Mouse (Mus musculus) kidney, embryonic 14.5 days (tissue): Measurements from ENCODE around the gene Cdhr2. TPM values are rescaled to one million over a fixed set of nuclear protein-coding genes. Genes with fewer than 3 reads are reported as not detected.

Experiments used
- ATAC-seq: fragments of 200-750 bp; cut with Nextera tagmentation; 2 replicates; pipeline ENCODE4 v1.8.0; 2017; ENCODE audit warnings: moderate number of reproducible peaks, mild to moderate bottlenecking, moderate TSS enrichment, moderate library complexity; ENCODE audit not compliant: low FRiP score, low TSS enrichment
- H3K27ac ChIP-seq: fragments of 300-500 bp; sonication (generic); 2 replicates; pipeline ENCODE4 v1.5.1; 2014; ENCODE audit warnings: low read depth, mild to moderate bottlenecking, low read length, moderate library complexity, mixed read lengths
- H3K27me3 ChIP-seq: fragments of 300-500 bp; sonication (generic); 2 replicates; pipeline ENCODE4 v1.6.1; 2014; ENCODE audit warnings: mild to moderate bottlenecking, low read length; ENCODE audit not compliant: control insufficient read depth, insufficient read depth
- H3K36me3 ChIP-seq: fragments of 300-500 bp; sonication (generic); 2 replicates; pipeline ENCODE4 v1.6.1; 2014; ENCODE audit warnings: low read length, mixed read lengths; ENCODE audit not compliant: control insufficient read depth, insufficient read depth
- H3K4me1 ChIP-seq: fragments of 300-500 bp; sonication (generic); 2 replicates; pipeline ENCODE4 v1.6.1; 2014; ENCODE audit warnings: low read length, mixed read lengths; ENCODE audit not compliant: control insufficient read depth, insufficient read depth
- H3K4me2 ChIP-seq: fragments of 300-500 bp; sonication (generic); replicated peaks from 2 replicates; pipeline ENCODE4 v1.6.1; 2014; ENCODE audit warnings: low read depth, mild to moderate bottlenecking, low read length
- H3K4me3 ChIP-seq: fragments of 300-500 bp; sonication (generic); 2 replicates; pipeline ENCODE4 v1.5.1; 2014; ENCODE audit warnings: mild to moderate bottlenecking, low read length
- H3K9ac ChIP-seq: fragments of 300-500 bp; sonication (generic); 2 replicates; pipeline ENCODE4 v1.6.1; 2014; ENCODE audit warnings: low read depth, mild to moderate bottlenecking, low read length, moderate library complexity
- H3K9me3 ChIP-seq: fragments of 300-500 bp; sonication (generic); 2 replicates; pipeline ENCODE4 v1.6.1; 2016; ENCODE audit warnings: low read length; ENCODE audit not compliant: control insufficient read depth
- WGBS: fragments of 180-500 bp; shearing (Covaris S2); extraction: QIAGEN DNeasy Blood & Tissue Kit; methylation state at CpG from one replicate; pipeline ENCODE4 v1.1.7; 2014; 5-methylcytosine and 5-hydroxymethylcytosine counted together
- polyA plus RNA-seq: library from polyadenylated mRNA; unstranded; fragments of >200 nt; fragmentation: Nextera tagmentation; extraction: Ambion mirVana; gene quantifications from 2 replicates; pipeline ENCODE4 v1.2.1, GENCODE M21; 2014

The Cdhr2 gene
- polyA plus RNA-seq, 1 experiment from 2014 or later: 1.9 TPM

- no peaks in the 10 kb centered on the region for H3K36me3 ChIP-seq
- ATAC-seq: no peak
- no peak within 1 kb of the TSS for H3K4me2 ChIP-seq
- no peaks in the 10 kb centered on the region for H3K9me3 ChIP-seq
- H3K27ac ChIP-seq: no peak within 1 kb of the TSS
- no peaks in the 10 kb centered on the region for H3K4me1 ChIP-seq
- H3K27me3 ChIP-seq: no peaks in the 10 kb centered on the region
- H3K9ac ChIP-seq: no peak within 1 kb of the TSS
- 90% methylated on average over 4 of the region's 4 CpGs for WGBS
- H3K4me3 ChIP-seq: no peak within 1 kb of the TSS
Observed at GRCm38 (mm10) chr13:54783698-54784097, 82.4 kb downstream of the Cdhr2 start, which contains the start of gene Eif4e1b. Eif4e1b (plus strand) TSS chr13:54783998.

Other genes with a start within 250 kb of the Cdhr2 start
- 142 and 151 TPM in 2 replicates for gene Thoc3, start 232.6 kb upstream of the Cdhr2 start, polyA plus RNA-seq
- 14.0 and 17.9 TPM in 2 replicates for gene Simc1, start 197.7 kb upstream of the Cdhr2 start, polyA plus RNA-seq
- gene 4833439L19Rik, start 136.0 kb upstream of the Cdhr2 start, polyA plus RNA-seq: 96.7 and 158 TPM in 2 replicates
- gene Arl10, start 126.4 kb upstream of the Cdhr2 start, polyA plus RNA-seq: 29.7 and 33.5 TPM in 2 replicates
- gene Nop16, start 111.4 kb upstream of the Cdhr2 start, polyA plus RNA-seq: 78.6 and 88.6 TPM in 2 replicates
- gene Higd2a, start 111.3 kb upstream of the Cdhr2 start, polyA plus RNA-seq: 203 and 224 TPM in 2 replicates
- 36.3 TPM in 2 replicates for gene Cltb, start 90.1 kb upstream of the Cdhr2 start, polyA plus RNA-seq
- 87.5 and 126 TPM in 2 replicates for gene Faf2, start 79.7 kb upstream of the Cdhr2 start, polyA plus RNA-seq
- 74.0 and 92.7 TPM in 2 replicates for gene Rnf44, start 7.6 kb upstream of the Cdhr2 start, polyA plus RNA-seq
- 0.31 and 0.41 TPM in 2 replicates for gene Gprin1, start 48.4 kb downstream of the Cdhr2 start, polyA plus RNA-seq
- not detected in 2 replicates for gene Sncb, start 65.1 kb downstream of the Cdhr2 start, polyA plus RNA-seq
- gene Eif4e1b, start 82.5 kb downstream of the Cdhr2 start, polyA plus RNA-seq: not detected in 2 replicates
- gene Tspan17, start 87.9 kb downstream of the Cdhr2 start, polyA plus RNA-seq: 5.2 and 6.4 TPM in 2 replicates
- gene Unc5a, start 247.9 kb downstream of the Cdhr2 start, polyA plus RNA-seq: 2.1 and 2.5 TPM in 2 replicates